Comparison of ENCODE assay signal across 14 mouse cellular contexts in genomic region chr9:99667596-99667995, GRCm38 (mm10). TPM values are rescaled to one million over a fixed set of nuclear protein-coding genes. Genes with fewer than 3 reads are reported as not detected.
DNase-seq lines count a peak whose midpoint lies in the region; ATAC-seq and TF ChIP-seq lines count a peak whose summit lies in the region.
"Had no signal": no experiment of that assay in that cellular context is flagged by ENCODE, and none has a peak within 500 bp of the region (broad histone marks: within the 10 kb centered on the region; RNA-seq: fewer than 3 reads in every experiment).

No protein-coding gene starts in this region.

- TF ChIP-seq POLR2A in heart, adult 2 months (IDR thresholded peaks at IDR 0.05; ENCODE audit: insufficient read depth, low read depth, low read length) = no peak
- no peak for TF ChIP-seq POLR2A in lung, adult 2 months (IDR thresholded peaks at IDR 0.05; ENCODE audit: borderline replicate concordance, extremely low read depth, low read depth, low read length)

- TF ChIP-seq CTCF in heart, adult 2 months (IDR thresholded peaks at IDR 0.05) = no peak
- no peak for TF ChIP-seq CTCF in lung, adult 2 months (IDR thresholded peaks at IDR 0.05; ENCODE audit: insufficient read depth, low read length)

- 64% methylated on average over 8 of the region's 8 CpGs for WGBS in heart, adult 2 months
- WGBS in heart, embryonic 11.5 days (ENCODE audit: insufficient replicate concordance) = 82% methylated on average over 8 of the region's 8 CpGs
- 61% methylated on average over 8 of the region's 8 CpGs for WGBS in lung, adult 2 months

- intact Hi-C loops in heart, adult 2 months (cut with DNase I) = loop anchor here (10.0 kb wide), 1 partner anchor 213 kb away; the partner anchor contains the start of gene Nme9
- intact Hi-C loops in gastrocnemius, postnatal 14 days (cut with DNase I; ENCODE audit: low total_unique reads) = loop anchor here (10.0 kb wide), 1 partner anchor 203 kb away; no protein-coding TSS in a partner anchor

- H3K4me2 ChIP-seq in heart, embryonic 11.5 days = no peak overlapping the region
- H3K4me2 ChIP-seq: hindbrain, embryonic 15.5 days; midbrain, embryonic 12.5 days had no signal

- no peaks in the 10 kb centered on the region for H3K27me3 ChIP-seq in heart, adult 2 months (ENCODE audit: control insufficient read depth, insufficient read depth, low read length)
- no peaks in the 10 kb centered on the region for H3K27me3 ChIP-seq in heart, embryonic 11.5 days (ENCODE audit: control insufficient read depth, insufficient read depth, low read length)
- H3K27me3 ChIP-seq: hindbrain, embryonic 15.5 days; midbrain, embryonic 12.5 days had no signal

- H3K9me3 ChIP-seq in heart, embryonic 11.5 days (replicated peaks; ENCODE audit: control insufficient read depth, low read length) = peaks cover 3% of the 10 kb centered on the region; the same call in 1 of the 2 replicates
- H3K9me3 ChIP-seq: midbrain, embryonic 12.5 days had no signal

- peak; percentile 43 to 53 for DNase-seq in heart, adult 2 months
- DNase-seq in adipocyte (ENCODE audit: low spot score) = peak; percentile 85
- peak; percentile 33 for DNase-seq in gastrocnemius, postnatal 14 days
- peak; percentile 31 for DNase-seq in lung, adult 2 months
- DNase-seq in thymus, postnatal 14 days = no peak
- DNase-seq in cerebellum, adult 9-10 months = no peak
- DNase-seq: right cerebral cortex, postnatal 4 days had no signal

- H3K4me3 ChIP-seq in heart, adult 2 months = no peak overlapping the region
- no peak overlapping the region for H3K4me3 ChIP-seq in heart, embryonic 11.5 days (ENCODE audit: low read depth, low read length)
- no peak overlapping the region for H3K4me3 ChIP-seq in lung, adult 2 months (replicated peaks; ENCODE audit: extremely low read depth, low read depth, low read length)
- H3K4me3 ChIP-seq: hindbrain, embryonic 15.5 days; midbrain, embryonic 12.5 days had no signal

- TF ChIP-seq EP300 in heart, adult 2 months (IDR thresholded peaks at IDR 0.05; ENCODE audit: insufficient read depth, low read depth, low read length) = no peak

- H3K9ac ChIP-seq in heart, adult 2 months (ENCODE audit: low read depth, low read length) = no peak overlapping the region
- H3K9ac ChIP-seq in heart, embryonic 11.5 days (ENCODE audit: low read depth, low read length) = no peak overlapping the region
- H3K9ac ChIP-seq: hindbrain, embryonic 15.5 days; liver, embryonic 14.5 days; midbrain, embryonic 12.5 days had no signal

- no peaks in the 10 kb centered on the region for H3K79me2 ChIP-seq in heart, adult 2 months (replicated peaks; ENCODE audit: control insufficient read depth, insufficient read depth, low read length)

- no peak for ATAC-seq in heart, embryonic 11.5 days (replicated peaks; ENCODE audit: insufficient number of reproducible peaks, low FRiP score, low TSS enrichment)

- no peaks in the 10 kb centered on the region for H3K4me1 ChIP-seq in heart, adult 2 months (ENCODE audit: control insufficient read depth, insufficient read depth, low read length)
- no peaks in the 10 kb centered on the region for H3K4me1 ChIP-seq in heart, embryonic 11.5 days (ENCODE audit: control insufficient read depth, insufficient read depth, low read length)
- no peaks in the 10 kb centered on the region for H3K4me1 ChIP-seq in lung, adult 2 months (ENCODE audit: control insufficient read depth, insufficient read depth, low read length)
- H3K4me1 ChIP-seq: hindbrain, embryonic 15.5 days; midbrain, embryonic 12.5 days had no signal

- no peak overlapping the region for H3K27ac ChIP-seq in heart, adult 2 months
- H3K27ac ChIP-seq in heart, embryonic 11.5 days (ENCODE audit: low read depth, low read length) = no peak overlapping the region
- H3K27ac ChIP-seq: hindbrain, embryonic 15.5 days; liver, embryonic 14.5 days; midbrain, embryonic 12.5 days had no signal

- H3K36me3 ChIP-seq in heart, adult 2 months (ENCODE audit: control insufficient read depth, insufficient read depth, low read length) = no peaks in the 10 kb centered on the region
- H3K36me3 ChIP-seq in heart, embryonic 11.5 days (ENCODE audit: control insufficient read depth, insufficient read depth, low read length) = peaks cover 36% of the 10 kb centered on the region

RNA-seq across cellular contexts. Expression of gene Dzip1l, which starts 38.3 kb away (rescaled TPM):
- total RNA-seq in heart, adult 2 months (2021) = 1 to 10 TPM; 4.2 to 4.6 TPM
- 2.0 and 3.2 TPM in 2 replicates for polyA plus RNA-seq in heart, adult 2 months (2012; rRNA removed)
- 16.5 and 16.6 TPM in 2 replicates for polyA plus RNA-seq in heart, embryonic 11.5 days (2014; fragmentation: Nextera tagmentation; extraction: Ambion mirVana)
- total RNA-seq in gastrocnemius, postnatal 14 days (2021) = 1 to 10 TPM; 3.1 to 3.2 TPM
- 6.7 and 8.3 TPM in 2 replicates for polyA plus RNA-seq in lung, adult 2 months (2012; rRNA removed)
- total RNA-seq: common myeloid progenitor, adult 5-6 weeks had no signal

RNA-seq across cellular contexts. Expression of gene Cldn18, which starts 49.5 kb away (rescaled TPM):
- not detected for total RNA-seq in heart, adult 2 months (2021)
- polyA plus RNA-seq in heart, adult 2 months (2012; rRNA removed) = 1.2 TPM in 1 of 2 replicates, not detected in the other
- polyA plus RNA-seq in heart, embryonic 11.5 days (2014; fragmentation: Nextera tagmentation; extraction: Ambion mirVana) = 0.13 TPM in 1 of 2 replicates, not detected in the other
- total RNA-seq in gastrocnemius, postnatal 14 days (2021) = not detected
- 532 and 587 TPM in 2 replicates for polyA plus RNA-seq in lung, adult 2 months (2012; rRNA removed)
- total RNA-seq: common myeloid progenitor, adult 5-6 weeks; left cerebral cortex, postnatal 10 days had no signal
- polyA plus RNA-seq: midbrain, embryonic 12.5 days; neural tube, embryonic 14.5 days had no signal

RNA-seq across cellular contexts. Expression of gene A4gnt, which starts 55.3 kb away (rescaled TPM):
- total RNA-seq in heart, adult 2 months (2021) = not detected
- polyA plus RNA-seq in heart, adult 2 months (2012; rRNA removed) = not detected in 2 replicates
- polyA plus RNA-seq in heart, embryonic 11.5 days (2014; fragmentation: Nextera tagmentation; extraction: Ambion mirVana) = not detected in 2 replicates
- total RNA-seq in gastrocnemius, postnatal 14 days (2021) = not detected
- polyA plus RNA-seq in lung, adult 2 months (2012; rRNA removed) = 0.05 TPM in 1 of 2 replicates, not detected in the other
- total RNA-seq: common myeloid progenitor, adult 5-6 weeks; left cerebral cortex, postnatal 10 days had no signal
- polyA plus RNA-seq: hindbrain, embryonic 15.5 days; liver, embryonic 14.5 days; midbrain, embryonic 12.5 days; neural tube, embryonic 14.5 days had no signal

Comparison
In these comparisons a context has a peak if more than half of its experiments do, and no peak if none do; other contexts are left out.
1. DNase-seq: peak in heart, adult 2 months (2 of 2), adipocyte (single experiment), gastrocnemius, postnatal 14 days (single experiment) and lung, adult 2 months (single experiment); none in thymus, postnatal 14 days (single experiment) and cerebellum, adult 9-10 months (single experiment).
2. RNA of gene Cldn18, which starts 49.5 kb away (polyA plus RNA-seq): 532 to 587 TPM in lung, adult 2 months; 1.2 TPM in heart, adult 2 months and 0.13 TPM in heart, embryonic 11.5 days; every median in the first group is over 100 times any median in the second.